Mouse (Mus musculus) embryonic facial prominence, embryonic 14.5 days (tissue): ENCODE results near the gene Akap13. TPM values are rescaled to one million over a fixed set of nuclear protein-coding genes. Genes with fewer than 3 reads are reported as not detected.
A peak's percentile ranks its signal among the peaks of the same experiment; 100 is the strongest.

Experiments
- ATAC-seq: fragments of 200-750 bp; cut with Nextera tagmentation; 2 replicates; pipeline ENCODE4 v1.8.0; 2017; ENCODE audit warnings: low read depth, moderate number of reproducible peaks, moderate TSS enrichment
- DNase-seq: peaks from one replicate; pipeline ENCODE4 v3.0.0-alpha.2; 2015; ENCODE audit warnings: low spot score
- H3K27ac ChIP-seq: fragments of 300-500 bp; sonication (generic); replicated peaks from 2 replicates; pipeline ENCODE4 v1.5.1; 2014; ENCODE audit warnings: low read depth, mild to moderate bottlenecking, low read length, moderate library complexity
- H3K27me3 ChIP-seq: fragments of 300-500 bp; sonication (generic); replicated peaks from 2 replicates; pipeline ENCODE4 v1.6.1; 2014; ENCODE audit warnings: low read length; ENCODE audit not compliant: control insufficient read depth, insufficient read depth
- H3K36me3 ChIP-seq: fragments of 300-500 bp; sonication (generic); 2 replicates; pipeline ENCODE4 v1.6.1; 2014; ENCODE audit warnings: low read length, mixed read lengths; ENCODE audit not compliant: control insufficient read depth, insufficient read depth
- H3K4me1 ChIP-seq: fragments of 300-500 bp; sonication (generic); 2 replicates; pipeline ENCODE4 v1.6.1; 2014; ENCODE audit warnings: antibody characterized with exemption, low read length; ENCODE audit not compliant: control insufficient read depth, insufficient read depth
- H3K4me2 ChIP-seq: fragments of 300-500 bp; sonication (generic); 2 replicates; pipeline ENCODE4 v1.6.1; 2014; ENCODE audit warnings: low read depth, mild to moderate bottlenecking, low read length, moderate library complexity, mixed read lengths
- H3K4me3 ChIP-seq: fragments of 300-500 bp; sonication (generic); 2 replicates; pipeline ENCODE4 v1.5.1; 2014; ENCODE audit warnings: low read depth, mild to moderate bottlenecking, low read length
- H3K9ac ChIP-seq: fragments of 300-500 bp; sonication (generic); 2 replicates; pipeline ENCODE4 v1.6.1; 2014; ENCODE audit warnings: low read depth, mild to moderate bottlenecking, low read length, moderate library complexity, mixed read lengths
- H3K9me3 ChIP-seq: fragments of 300-500 bp; sonication (generic); 2 replicates; pipeline ENCODE4 v1.6.1; 2016; ENCODE audit warnings: low read length; ENCODE audit not compliant: control insufficient read depth
- WGBS: fragments of 180-500 bp; shearing (Covaris S2); extraction: QIAGEN DNeasy Blood & Tissue Kit; methylation state at CpG from one replicate; pipeline ENCODE4 v1.1.7; 2014; 5-methylcytosine and 5-hydroxymethylcytosine counted together
- polyA plus RNA-seq: library from polyadenylated mRNA; unstranded; fragments of >200 nt; fragmentation: Nextera tagmentation; extraction: Ambion mirVana; gene quantifications from 2 replicates; pipeline ENCODE4 v1.2.1, GENCODE M21; 2014

Akap13 gene
- polyA plus RNA-seq, 1 experiment from 2014 or later: 57.3 TPM

DNA sequence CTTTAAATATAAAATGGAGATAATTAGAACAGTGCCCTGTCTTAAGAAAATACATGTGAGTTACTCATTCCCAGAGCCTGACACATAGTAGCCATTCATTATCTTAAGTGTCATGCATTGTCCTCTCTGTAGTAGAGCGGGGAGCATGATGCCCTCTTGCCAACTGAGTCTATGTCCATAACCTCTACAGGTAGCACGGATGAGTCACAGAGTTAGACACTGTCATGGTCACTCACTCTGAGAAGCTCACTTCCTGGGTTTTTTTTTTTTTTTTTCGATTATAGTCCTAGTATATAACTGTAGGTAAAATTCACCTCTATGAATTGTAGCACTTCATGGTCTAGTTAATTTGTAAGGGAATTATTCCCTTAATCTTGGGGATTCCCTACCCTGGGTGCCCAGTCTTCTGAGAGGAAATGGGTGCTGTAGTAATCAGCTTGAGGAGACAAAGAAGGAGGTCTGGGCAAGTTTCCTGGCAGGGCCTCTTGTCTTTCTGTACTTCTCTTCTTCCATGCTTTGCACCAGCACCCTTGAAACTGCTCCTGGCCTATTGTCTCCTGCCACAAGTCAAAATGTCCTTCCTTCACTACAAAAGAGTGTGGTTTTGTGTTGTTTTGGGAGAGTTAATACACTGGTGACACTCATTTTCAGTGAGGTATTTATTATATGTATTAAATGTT is 247.8 kb downstream of the Akap13 start:
- Histone ChIP-seq H3K9ac (no peak overlapping the region), H3K4me2 (no peak overlapping the region), H3K27me3 (no peaks in the 10 kb centered on the region), H3K9me3 (no peaks in the 10 kb centered on the region), H3K4me3 (no peak overlapping the region), H3K4me1 (no peaks in the 10 kb centered on the region), H3K27ac (no peak overlapping the region), H3K36me3 (peaks cover 61% of the 10 kb centered on the region)
- no peak for ATAC-seq
- no peak for DNase-seq
- WGBS: 86% methylated on average over 3 of the region's 3 CpGs

DNA sequence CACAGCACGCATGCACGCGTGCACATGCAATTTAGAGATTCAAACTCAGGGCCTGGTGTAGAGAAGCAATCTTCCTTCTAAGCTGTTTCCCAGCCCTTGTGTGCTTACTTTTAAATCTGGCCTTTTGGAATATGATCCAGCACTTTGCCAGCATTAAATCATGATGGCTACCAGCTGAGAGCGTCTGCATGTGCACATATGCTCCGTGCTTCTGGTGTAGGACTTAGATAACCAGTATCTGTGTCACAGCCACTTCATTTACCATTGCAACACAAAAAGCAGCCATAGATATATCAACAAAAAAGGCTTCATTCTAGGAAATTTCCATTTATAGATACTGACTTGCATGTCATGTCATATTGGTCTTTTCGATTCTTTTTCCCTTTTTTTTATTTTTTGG is 249.5 kb downstream of the Akap13 start:
- Histone ChIP-seq H3K4me2 (no peak overlapping the region), H3K4me3 (no peak overlapping the region), H3K4me1 (no peaks in the 10 kb centered on the region), H3K27me3 (no peaks in the 10 kb centered on the region), H3K36me3 (peaks cover 53% of the 10 kb centered on the region), H3K9me3 (no peaks in the 10 kb centered on the region), H3K9ac (no peak overlapping the region), H3K27ac (no peak overlapping the region)
- DNase-seq: no peak
- ATAC-seq: no peak
- 80% methylated on average over 6 of the region's 6 CpGs for WGBS

DNA sequence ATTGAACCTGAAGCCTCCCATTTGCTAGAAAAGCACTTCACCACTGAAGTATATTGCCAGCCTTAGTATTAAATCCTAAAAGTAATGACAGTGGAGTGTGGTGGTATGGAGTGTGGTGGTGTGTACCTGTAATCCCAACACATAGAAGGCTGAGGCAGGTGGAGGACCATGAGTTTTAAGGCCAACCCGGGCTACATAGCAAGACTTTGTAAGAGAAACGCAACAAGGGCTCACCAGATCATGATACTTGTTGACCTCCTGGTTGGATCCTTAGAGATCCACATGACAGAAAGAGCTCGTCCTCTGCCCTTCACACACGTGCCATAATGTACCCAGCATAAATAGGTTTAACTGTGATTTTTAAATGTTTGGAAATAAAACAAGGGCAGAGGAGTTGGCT is 254.6 kb downstream of the Akap13 start:
- H3K4me1 ChIP-seq: 0 out of 2 replicates have a peak, but pooled peaks cover 11% of the 10 kb centered on the region
- ATAC-seq: no peak
- no peak overlapping the region for H3K27ac ChIP-seq
- H3K27me3 ChIP-seq: no peaks in the 10 kb centered on the region
- H3K36me3 ChIP-seq: peaks cover 35% of the 10 kb centered on the region
- 93% methylated on average over 4 of the region's 4 CpGs for WGBS
- H3K4me3 ChIP-seq: no peak overlapping the region
- H3K4me2 ChIP-seq: no peak overlapping the region
- no peaks in the 10 kb centered on the region for H3K9me3 ChIP-seq
- DNase-seq: no peak
- H3K9ac ChIP-seq: no peak overlapping the region

DNA sequence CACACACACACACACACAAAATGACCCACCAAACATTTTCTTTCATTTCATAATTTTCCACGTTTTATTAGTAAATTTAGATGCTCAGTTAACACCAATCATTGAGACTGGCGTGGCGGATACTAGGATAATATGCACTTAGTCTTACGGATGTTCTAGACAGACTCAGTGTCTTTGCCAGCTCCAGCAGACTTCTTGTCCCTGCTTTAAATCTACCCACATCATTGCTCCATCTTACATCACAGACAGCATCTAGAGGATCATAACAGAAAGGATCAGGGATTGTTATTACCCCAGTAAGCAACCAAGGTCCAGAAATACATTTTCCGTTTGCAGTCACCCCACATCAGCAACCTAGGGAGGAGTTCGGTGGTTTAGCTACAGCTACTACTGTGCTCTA is 255.6 kb downstream of the Akap13 start:
- WGBS: 89% methylated on average over 6 of the region's 6 CpGs
- H3K4me3 ChIP-seq: no peak overlapping the region
- no peaks in the 10 kb centered on the region for H3K9me3 ChIP-seq
- H3K27ac ChIP-seq: no peak overlapping the region
- H3K4me2 ChIP-seq: no peak overlapping the region
- peaks cover 28% of the 10 kb centered on the region for H3K36me3 ChIP-seq
- 0 out of 2 replicates have a peak, but pooled peaks cover 11% of the 10 kb centered on the region for H3K4me1 ChIP-seq
- no peak overlapping the region for H3K9ac ChIP-seq
- no peaks in the 10 kb centered on the region for H3K27me3 ChIP-seq
- DNase-seq: no peak
- no peak for ATAC-seq

DNA sequence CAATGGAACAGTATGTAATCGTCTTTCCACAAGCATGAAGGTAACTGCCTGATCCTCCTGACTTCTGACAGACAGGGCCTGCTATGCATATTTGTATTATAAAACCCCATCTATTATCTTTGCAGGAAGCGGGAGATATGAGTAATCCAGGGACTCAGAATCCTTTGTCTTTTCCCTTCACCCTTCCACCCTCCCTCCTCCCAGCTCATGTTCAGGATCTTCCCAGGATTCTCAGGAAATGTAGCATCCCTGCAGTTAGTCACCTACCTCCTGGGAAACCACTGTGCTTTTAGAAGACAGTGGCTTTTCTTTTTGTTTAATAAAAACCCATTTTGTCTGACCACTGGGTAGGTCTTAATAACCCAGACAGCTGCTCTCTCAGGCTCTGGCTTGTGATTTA is 256.1 kb downstream of the Akap13 start:
- DNase-seq (no peak), ATAC-seq (no peak)
- H3K4me2 ChIP-seq: no peak overlapping the region
- 0 out of 2 replicates have a peak, but pooled peaks cover 11% of the 10 kb centered on the region for H3K4me1 ChIP-seq
- H3K4me3 ChIP-seq: no peak overlapping the region
- 69% methylated on average over 2 of the region's 2 CpGs for WGBS
- H3K27me3 ChIP-seq: no peaks in the 10 kb centered on the region
- no peak overlapping the region for H3K9ac ChIP-seq
- peaks cover 22% of the 10 kb centered on the region; the same call in 1 of the 2 replicates for H3K36me3 ChIP-seq
- H3K9me3 ChIP-seq: no peaks in the 10 kb centered on the region
- no peak overlapping the region for H3K27ac ChIP-seq

DNA sequence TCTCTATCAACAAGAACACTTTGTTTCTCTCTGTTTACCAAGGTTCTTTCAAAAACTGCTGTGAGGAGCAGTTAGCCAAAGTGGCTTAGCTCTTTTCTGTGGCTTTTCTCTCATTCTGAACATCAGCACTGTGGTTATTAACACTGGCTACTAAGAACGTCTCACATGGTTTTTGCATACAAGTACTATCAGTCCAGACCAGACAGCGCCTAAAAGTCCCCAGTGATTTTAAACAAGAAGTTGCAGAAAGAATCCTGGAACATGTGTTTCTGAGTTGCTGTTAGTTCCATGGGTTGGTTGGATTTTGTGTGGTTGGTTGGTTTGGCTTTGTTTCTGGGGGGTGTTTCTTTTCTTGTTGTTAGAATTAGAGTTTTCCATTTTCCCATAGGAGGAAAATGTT is 257.5 kb downstream of the Akap13 start:
- H3K9ac ChIP-seq: no peak overlapping the region
- H3K27ac ChIP-seq: peak overlapping the region; percentile 50; the same call in 1 of the 2 replicates
- H3K4me1 ChIP-seq: 0 out of 2 replicates have a peak, but pooled peaks cover 11% of the 10 kb centered on the region
- H3K9me3 ChIP-seq: no peaks in the 10 kb centered on the region
- no peaks in the 10 kb centered on the region for H3K27me3 ChIP-seq
- H3K36me3 ChIP-seq: peaks cover 12% of the 10 kb centered on the region; the same call in 1 of the 2 replicates
- no peak overlapping the region for H3K4me3 ChIP-seq
- no peak overlapping the region for H3K4me2 ChIP-seq
- ATAC-seq: no peak
- peak; percentile 52 for DNase-seq
- WGBS: 53% methylated on average over 2 of the region's 2 CpGs

DNA sequence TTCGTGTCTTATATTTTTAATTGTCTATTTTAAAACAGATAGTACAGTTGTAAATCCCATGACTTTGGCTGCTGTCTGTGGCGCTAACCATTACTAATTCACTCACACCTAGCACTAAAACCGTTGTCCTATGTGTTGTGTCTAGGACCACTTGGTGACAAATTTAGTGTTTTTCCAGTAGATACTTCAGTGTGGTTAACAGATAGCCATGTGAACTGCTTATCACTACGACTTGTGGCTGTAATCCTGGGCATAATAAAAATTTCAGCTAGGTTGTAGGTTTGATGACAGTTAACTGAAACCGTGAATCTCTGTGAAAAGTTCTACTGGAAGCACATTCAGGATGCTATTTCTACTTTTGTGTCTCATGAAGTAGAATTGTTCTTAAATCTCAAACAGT is 258.6 kb downstream of the Akap13 start:
- H3K36me3 ChIP-seq: peaks cover 21% of the 10 kb centered on the region
- 94% methylated on average over 5 of the region's 5 CpGs for WGBS
- 0 out of 2 replicates have a peak, but pooled peaks cover 11% of the 10 kb centered on the region for H3K4me1 ChIP-seq
- no peaks in the 10 kb centered on the region for H3K9me3 ChIP-seq
- ATAC-seq (no peak), DNase-seq (no peak)
- H3K27ac ChIP-seq: no peak overlapping the region
- H3K27me3 ChIP-seq: no peaks in the 10 kb centered on the region
- no peak overlapping the region for H3K4me3 ChIP-seq
- no peak overlapping the region for H3K4me2 ChIP-seq
- no peak overlapping the region for H3K9ac ChIP-seq

DNA sequence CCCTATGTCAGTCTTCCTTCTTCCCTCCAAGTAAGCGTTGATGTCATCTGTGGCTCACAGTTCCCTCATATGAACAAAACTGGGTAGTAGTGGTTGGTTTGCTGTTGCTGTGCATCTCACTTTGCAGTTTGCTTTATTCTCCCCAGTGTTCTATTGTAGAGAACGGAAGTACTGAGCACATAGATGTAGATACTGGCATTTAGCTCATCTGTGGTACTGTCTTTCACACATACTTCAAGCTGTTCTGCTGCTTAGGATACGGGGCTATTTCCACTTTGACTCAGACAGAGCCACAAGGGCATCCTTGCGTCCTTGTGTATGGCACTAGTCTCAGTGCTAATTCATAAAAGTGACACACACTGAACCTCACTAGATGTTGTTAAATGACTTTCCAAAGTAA is 259.7 kb downstream of the Akap13 start:
- ATAC-seq (no peak), DNase-seq (no peak)
- H3K9me3 ChIP-seq: no peaks in the 10 kb centered on the region
- H3K27me3 ChIP-seq: no peaks in the 10 kb centered on the region
- 94% methylated on average over 4 of the region's 4 CpGs for whole genome bisulfite sequencing
- 0 out of 2 replicates have a peak, but pooled peaks cover 11% of the 10 kb centered on the region for H3K4me1 ChIP-seq
- no peak overlapping the region for H3K4me2 ChIP-seq
- peaks cover 24% of the 10 kb centered on the region for H3K36me3 ChIP-seq
- no peak overlapping the region for H3K9ac ChIP-seq
- H3K27ac ChIP-seq: no peak overlapping the region
- no peak overlapping the region for H3K4me3 ChIP-seq

DNA sequence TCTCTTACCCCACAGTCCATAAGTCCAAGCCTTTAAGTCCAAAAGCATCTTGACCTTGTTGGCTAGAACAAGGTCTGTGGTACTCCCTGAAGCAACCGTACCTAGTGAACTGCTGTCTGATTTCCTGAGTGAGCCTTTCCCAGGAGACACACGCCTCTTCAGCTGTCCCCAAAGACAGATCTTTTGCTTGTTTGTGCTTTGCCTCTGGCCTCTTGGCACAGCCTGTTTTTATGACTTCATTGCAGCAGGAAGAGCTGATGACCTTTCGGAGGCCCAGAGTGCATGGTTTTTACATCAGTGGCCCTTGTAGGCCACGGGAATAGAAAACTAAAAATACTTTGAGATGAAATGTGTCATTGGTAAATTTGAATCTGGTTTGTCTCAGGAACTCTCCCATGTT is 260.6 kb downstream of the Akap13 start:
- Histone ChIP-seq H3K27me3 (no peaks in the 10 kb centered on the region), H3K27ac (no peak overlapping the region), H3K36me3 (peaks cover 29% of the 10 kb centered on the region), H3K9ac (no peak overlapping the region), H3K4me1 (0 out of 2 replicates have a peak, but pooled peaks cover 11% of the 10 kb centered on the region), H3K4me3 (no peak overlapping the region), H3K4me2 (no peak overlapping the region), H3K9me3 (no peaks in the 10 kb centered on the region)
- DNase-seq (peak; percentile 39), ATAC-seq (no peak)
- 59% methylated on average over 4 of the region's 4 CpGs for WGBS
